Mouse (Mus musculus): ENCODE measurements around the gene Kat6b.
"Not testable (repeated sequence)": the region's sequence is repeated elsewhere in the genome, so short reads cannot be mapped to it uniquely, and the experiment has no call there.

Kat6b gene

GRCm38 (mm10) chr14:21485961-21486520 lies 4.8 kb downstream of the Kat6b start:
- DNase-seq: no peak

GRCm38 (mm10) chr14:21487135-21487534 lies 5.9 kb downstream of the Kat6b start:
- DNase-seq: not testable (repeated sequence)

GRCm38 (mm10) chr14:21488426-21489115 lies 7.3 kb downstream of the Kat6b start:
- not testable (repeated sequence) for DNase-seq

GRCm38 (mm10) chr14:21489116-21489485 lies 7.9 kb downstream of the Kat6b start:
- DNase-seq: no peak

- DNase-seq: no peak
Measured at GRCm38 (mm10) chr14:21490141-21490540, 8.9 kb downstream of the Kat6b start.

GRCm38 (mm10) chr14:21498361-21498996 lies 17.2 kb downstream of the Kat6b start:
- DNase-seq: peak; percentile 48

- DNase-seq: peak; percentile 66
Measured at GRCm38 (mm10) chr14:21499011-21499581, 17.9 kb downstream of the Kat6b start.

- no peak for DNase-seq
Measured at GRCm38 (mm10) chr14:21499631-21500153, 18.5 kb downstream of the Kat6b start.

GRCm38 (mm10) chr14:21500154-21501047 lies 19.2 kb downstream of the Kat6b start:
- peak; percentile 100 for DNase-seq

- DNase-seq: no peak
Measured at GRCm38 (mm10) chr14:21501048-21501657, 19.9 kb downstream of the Kat6b start.

GRCm38 (mm10) chr14:21505036-21505435 lies 23.8 kb downstream of the Kat6b start:
- no peak for DNase-seq

- DNase-seq: no peak
Measured at GRCm38 (mm10) chr14:21507046-21507445, 25.8 kb downstream of the Kat6b start.

GRCm38 (mm10) chr14:21509111-21509905 lies 28.1 kb downstream of the Kat6b start:
- DNase-seq: no peak

GRCm38 (mm10) chr14:21511438-21511837 lies 30.2 kb downstream of the Kat6b start:
- DNase-seq: no peak

GRCm38 (mm10) chr14:21515505-21515904 lies 34.3 kb downstream of the Kat6b start:
- DNase-seq: peak; percentile 36

- no peak for DNase-seq
Measured at GRCm38 (mm10) chr14:21519307-21519706, 38.1 kb downstream of the Kat6b start.

GRCm38 (mm10) chr14:21520496-21520895 lies 39.3 kb downstream of the Kat6b start:
- no peak for DNase-seq

GRCm38 (mm10) chr14:21521496-21521895 lies 40.3 kb downstream of the Kat6b start:
- DNase-seq: not testable (repeated sequence)

- no peak for DNase-seq
Measured at GRCm38 (mm10) chr14:21522312-21522978, 41.2 kb downstream of the Kat6b start.

GRCm38 (mm10) chr14:21523234-21523633 lies 42.0 kb downstream of the Kat6b start:
- no peak for DNase-seq
